Mouse (Mus musculus): ENCODE results near the gene Manba.

DNA sequence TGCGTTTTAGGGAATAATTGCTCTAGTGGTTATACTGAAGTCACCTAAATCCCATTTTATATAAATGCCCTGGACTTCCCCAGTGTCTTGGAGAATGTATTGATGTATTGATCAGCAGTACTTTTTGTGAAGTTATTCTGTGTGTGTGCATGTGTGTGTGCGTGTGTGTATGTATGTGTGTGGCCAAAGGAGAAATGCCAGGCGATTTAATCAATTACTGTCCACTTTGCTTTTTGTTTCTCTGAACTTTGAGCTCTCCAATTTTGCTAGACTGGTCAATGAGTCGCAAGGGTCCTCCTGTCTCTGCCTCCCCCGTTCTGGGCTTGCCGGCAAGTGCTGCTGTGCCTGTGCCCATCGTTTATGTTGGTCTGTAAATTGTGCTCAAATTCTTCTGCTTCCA lies 22.1 kb downstream of the Manba start:
- TF ChIP-seq CTCF (IDR thresholded peaks at IDR 0.05; ENCODE audit: control insufficient read depth, insufficient read depth, insufficient read length) (no peak), MYOG (IDR thresholded peaks at IDR 0.05; ENCODE audit: control insufficient read depth, extremely low read depth, insufficient read length) (no peak)
